Mouse (Mus musculus): ENCODE data around the gene Rbp1. TPM values are rescaled to one million over a fixed set of nuclear protein-coding genes. Genes with fewer than 3 reads are reported as not detected.

Gene Rbp1
- polyA plus RNA-seq, 1 experiment from 2014 or later = 51.5 TPM

Other genes with a start within 250 kb of the Rbp1 start
- 20.1 and 21.9 TPM in 2 replicates for gene Nmnat3, start 135.5 kb upstream of the Rbp1 start, polyA plus RNA-seq (2015; fragmentation: Nextera tagmentation; extraction: Ambion mirVana)
- gene Rbp2, start 63.2 kb downstream of the Rbp1 start, polyA plus RNA-seq (2015; fragmentation: Nextera tagmentation; extraction: Ambion mirVana) = 749 and 1,123 TPM in 2 replicates
- 160 and 166 TPM in 2 replicates for gene Copb2, start 140.8 kb downstream of the Rbp1 start, polyA plus RNA-seq (2015; fragmentation: Nextera tagmentation; extraction: Ambion mirVana)
- 64.7 and 68.7 TPM in 2 replicates for gene Mrps22, start 178.7 kb downstream of the Rbp1 start, polyA plus RNA-seq (2015; fragmentation: Nextera tagmentation; extraction: Ambion mirVana)

Measured in intestine, embryonic 16.5 days (tissue).